Mouse (Mus musculus): ENCODE measurements around the gene Ctf1. TPM values are rescaled to one million over a fixed set of nuclear protein-coding genes. Genes with fewer than 3 reads are reported as not detected.
A peak's percentile ranks its signal among the peaks of the same experiment; 100 is the strongest.

Gene Ctf1
- polyA plus RNA-seq, 1 experiment from 2014 or later, result 3.6 TPM

GRCm38 (mm10) chr7:127700712-127701331 lies 11.7 kb upstream of the Ctf1 start:
- Histone ChIP-seq H3K4me1 (peaks cover 20% of the 10 kb centered on the region), H3K9ac (no peak overlapping the region), H3K27ac (no peak overlapping the region), H3K36me3 (peaks cover 32% of the 10 kb centered on the region), H3K27me3 (replicated peaks) (no peaks in the 10 kb centered on the region), H3K4me3 (no peak overlapping the region), H3K9me3 (replicated peaks) (no peaks in the 10 kb centered on the region), H3K4me2 (no peak overlapping the region)
- ATAC-seq, result no peak
- 40% methylated on average over 3 of the region's 3 CpGs for WGBS (ENCODE audit: insufficient replicate concordance)

- WGBS (ENCODE audit: insufficient replicate concordance), result 78% methylated on average over 8 of the region's 8 CpGs
Measured at GRCm38 (mm10) chr7:127703561-127704178, 8.9 kb upstream of the Ctf1 start.

DNA sequence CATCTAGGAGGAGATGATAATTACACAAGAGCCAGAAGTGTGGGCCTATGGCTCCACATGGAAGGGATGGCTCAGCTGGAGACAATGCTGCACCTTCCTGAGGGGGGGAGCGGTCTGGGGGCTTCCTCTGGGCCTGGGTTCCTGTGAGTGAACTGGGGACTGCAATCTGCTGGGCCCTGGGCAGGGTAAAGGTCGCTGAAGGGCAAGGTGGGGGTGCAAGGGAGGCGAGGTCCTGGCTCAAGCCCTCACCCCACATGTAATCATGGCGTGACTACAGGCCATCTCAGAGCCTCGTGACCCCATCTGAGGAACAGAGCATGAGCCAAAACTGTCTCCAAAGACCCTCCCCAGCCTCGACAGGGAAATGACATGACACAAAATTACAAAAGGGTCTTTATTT lies 7.9 kb upstream of the Ctf1 start:
- H3K4me2 ChIP-seq, result no peak overlapping the region
- H3K36me3 ChIP-seq, result peaks cover 44% of the 10 kb centered on the region
- 73% methylated on average over 6 of the region's 6 CpGs for WGBS (ENCODE audit: insufficient replicate concordance)
- no peak overlapping the region for H3K9ac ChIP-seq
- H3K27ac ChIP-seq, result no peak overlapping the region
- H3K4me3 ChIP-seq, result no peak overlapping the region
- no peaks in the 10 kb centered on the region for H3K27me3 ChIP-seq (replicated peaks)
- no peaks in the 10 kb centered on the region for H3K9me3 ChIP-seq (replicated peaks)
- ATAC-seq, result no peak
- H3K4me1 ChIP-seq, result peaks cover 46% of the 10 kb centered on the region

More at GRCm38 (mm10) chr7:127703561-127704178, 8.9 kb upstream of the Ctf1 start:
- no peak overlapping the region for H3K4me3 ChIP-seq
- H3K9me3 ChIP-seq (replicated peaks), result no peaks in the 10 kb centered on the region
- no peak for ATAC-seq
- no peak overlapping the region for H3K4me2 ChIP-seq
- no peaks in the 10 kb centered on the region for H3K27me3 ChIP-seq (replicated peaks)
- H3K4me1 ChIP-seq, result peaks cover 37% of the 10 kb centered on the region
- H3K27ac ChIP-seq, result no peak overlapping the region
- H3K36me3 ChIP-seq, result peaks cover 44% of the 10 kb centered on the region
- H3K9ac ChIP-seq, result no peak overlapping the region

GRCm38 (mm10) chr7:127705706-127706105 lies 6.8 kb upstream of the Ctf1 start:
- Histone ChIP-seq H3K9ac (no peak overlapping the region), H3K4me1 (peaks cover 41% of the 10 kb centered on the region), H3K36me3 (peaks cover 39% of the 10 kb centered on the region), H3K27me3 (replicated peaks) (no peaks in the 10 kb centered on the region), H3K4me3 (no peak overlapping the region), H3K9me3 (replicated peaks) (no peaks in the 10 kb centered on the region), H3K27ac (no peak overlapping the region), H3K4me2 (no peak overlapping the region)
- ATAC-seq, result no peak
- WGBS (ENCODE audit: insufficient replicate concordance), result 71% methylated on average over 4 of the region's 4 CpGs

DNA sequence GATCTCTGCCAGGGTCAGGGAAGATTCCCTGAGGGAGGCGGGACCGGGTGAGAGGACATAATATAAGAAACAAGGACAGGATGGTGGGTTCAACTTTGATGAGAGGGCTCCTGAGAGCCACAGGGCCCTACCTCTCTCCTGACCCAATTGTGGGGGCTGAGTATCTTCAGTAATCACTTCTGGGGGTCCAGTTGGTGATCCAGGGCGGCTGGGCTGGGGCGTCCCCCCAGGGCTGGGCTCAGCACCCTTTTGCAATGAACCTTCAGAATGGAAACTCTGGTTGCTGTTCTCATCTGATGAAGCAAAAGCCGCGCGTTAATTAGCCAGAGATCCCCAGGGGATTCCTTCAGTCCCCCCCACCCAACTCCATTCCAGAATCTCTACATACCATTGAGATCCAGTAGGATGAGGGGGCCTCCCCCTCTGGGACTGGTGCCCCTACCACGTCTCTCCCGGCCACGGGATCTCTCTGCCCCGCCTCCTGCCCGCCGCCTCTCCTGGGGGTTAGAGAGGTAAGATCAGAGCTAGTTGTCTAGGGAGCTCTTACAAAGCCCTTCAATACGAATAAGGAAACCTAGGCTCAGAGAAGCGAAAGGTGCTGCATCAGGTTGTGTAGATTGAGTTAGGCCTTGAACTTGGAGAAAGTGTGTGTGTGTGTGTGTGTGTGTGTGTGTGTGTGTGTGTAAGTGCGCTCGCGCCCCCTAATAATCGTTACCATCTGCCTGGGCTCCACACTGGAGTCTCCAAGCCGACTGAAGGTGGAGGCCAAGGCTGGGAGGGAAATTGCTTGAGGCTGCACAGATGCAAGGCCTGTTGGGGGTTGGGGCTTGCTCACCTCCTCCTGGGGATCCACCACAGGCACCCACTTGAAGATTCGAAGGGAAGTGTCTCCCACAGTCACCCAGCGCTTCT lies 5.2 kb upstream of the Ctf1 start:
- Histone ChIP-seq H3K4me1 (peaks cover 44% of the 10 kb centered on the region), H3K36me3 (peaks cover 39% of the 10 kb centered on the region), H3K27ac (peak overlapping the region; percentile 90), H3K27me3 (replicated peaks) (no peaks in the 10 kb centered on the region), H3K4me3 (peak overlapping the region; percentile 79), H3K4me2 (peak overlapping the region; percentile 99), H3K9me3 (replicated peaks) (no peaks in the 10 kb centered on the region), H3K9ac (peak overlapping the region; percentile 81)
- no peak for ATAC-seq
- WGBS (ENCODE audit: insufficient replicate concordance), result 34% methylated on average over 22 of the region's 22 CpGs

GRCm38 (mm10) chr7:127707957-127708206 lies 4.7 kb upstream of the Ctf1 start:
- under 1% methylated on average over 5 of the region's 5 CpGs for WGBS (ENCODE audit: insufficient replicate concordance)
- no peaks in the 10 kb centered on the region for H3K27me3 ChIP-seq (replicated peaks)
- H3K4me3 ChIP-seq, result peak overlapping the region; percentile 79
- H3K4me2 ChIP-seq, result peak overlapping the region; percentile 99
- H3K9ac ChIP-seq, result peak overlapping the region; percentile 81
- no peak for ATAC-seq
- no peaks in the 10 kb centered on the region for H3K9me3 ChIP-seq (replicated peaks)
- peaks cover 49% of the 10 kb centered on the region for H3K4me1 ChIP-seq
- H3K27ac ChIP-seq, result peak overlapping the region; percentile 90
- H3K36me3 ChIP-seq, result peaks cover 38% of the 10 kb centered on the region

GRCm38 (mm10) chr7:127708207-127709078 lies 4.1 kb upstream of the Ctf1 start, which contains the start of gene Bcl7c:
Gene Bcl7c (minus strand): TSS chr7:127708933.
- Histone ChIP-seq H3K4me2 (peak within 1 kb of the TSS; percentile 99), H3K4me1 (peaks cover 54% of the 10 kb centered on the region), H3K27me3 (replicated peaks) (no peaks in the 10 kb centered on the region), H3K27ac (peak within 1 kb of the TSS; percentile 90), H3K9ac (peak within 1 kb of the TSS; percentile 81), H3K9me3 (replicated peaks) (no peaks in the 10 kb centered on the region), H3K4me3 (peak within 1 kb of the TSS; percentile 79), H3K36me3 (peaks cover 32% of the 10 kb centered on the region)
- ATAC-seq, result peak; percentile 91
- WGBS (ENCODE audit: insufficient replicate concordance), result under 1% methylated on average over 78 of the region's 90 CpGs

GRCm38 (mm10) chr7:127709261-127709979 lies 3.1 kb upstream of the Ctf1 start:
- ATAC-seq, result no peak
- peak overlapping the region; percentile 90 for H3K27ac ChIP-seq
- H3K4me1 ChIP-seq, result peaks cover 49% of the 10 kb centered on the region
- peak overlapping the region; percentile 81 for H3K9ac ChIP-seq
- H3K4me2 ChIP-seq, result peak overlapping the region; percentile 99
- WGBS (ENCODE audit: insufficient replicate concordance), result 71% methylated on average over 5 of the region's 5 CpGs
- no peaks in the 10 kb centered on the region for H3K27me3 ChIP-seq (replicated peaks)
- H3K4me3 ChIP-seq, result peak overlapping the region; percentile 79
- H3K9me3 ChIP-seq (replicated peaks), result no peaks in the 10 kb centered on the region
- H3K36me3 ChIP-seq, result peaks cover 24% of the 10 kb centered on the region

DNA sequence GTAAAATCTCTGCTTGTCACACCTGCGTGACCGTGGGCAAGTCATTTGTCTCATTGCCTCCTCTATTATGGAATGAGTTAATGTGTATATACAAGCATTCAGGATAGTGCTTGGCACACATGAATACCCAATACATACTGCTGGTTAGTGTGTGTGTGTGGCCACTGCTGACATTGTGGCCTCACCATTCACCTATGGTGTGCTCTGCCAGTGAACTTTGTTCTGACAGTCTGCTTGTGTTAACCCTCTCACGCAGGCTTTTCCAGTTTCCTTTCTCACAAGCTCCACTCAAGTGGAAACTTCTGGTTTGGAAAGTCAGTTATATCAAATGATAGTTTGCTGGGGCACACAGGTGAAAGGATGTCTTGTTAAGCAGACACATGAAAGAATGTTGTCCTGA lies 1.5 kb upstream of the Ctf1 start:
- H3K27ac ChIP-seq, result no peak overlapping the region
- no peak overlapping the region for H3K4me2 ChIP-seq
- no peak for ATAC-seq
- 80% methylated on average over 3 of the region's 3 CpGs for WGBS (ENCODE audit: insufficient replicate concordance)
- H3K9me3 ChIP-seq (replicated peaks), result no peaks in the 10 kb centered on the region
- no peak overlapping the region for H3K4me3 ChIP-seq
- peaks cover 49% of the 10 kb centered on the region for H3K4me1 ChIP-seq
- peaks cover 9% of the 10 kb centered on the region for H3K36me3 ChIP-seq
- no peak overlapping the region for H3K9ac ChIP-seq
- H3K27me3 ChIP-seq (replicated peaks), result 0 out of 2 replicates have a peak, but pooled peaks cover 4% of the 10 kb centered on the region

DNA sequence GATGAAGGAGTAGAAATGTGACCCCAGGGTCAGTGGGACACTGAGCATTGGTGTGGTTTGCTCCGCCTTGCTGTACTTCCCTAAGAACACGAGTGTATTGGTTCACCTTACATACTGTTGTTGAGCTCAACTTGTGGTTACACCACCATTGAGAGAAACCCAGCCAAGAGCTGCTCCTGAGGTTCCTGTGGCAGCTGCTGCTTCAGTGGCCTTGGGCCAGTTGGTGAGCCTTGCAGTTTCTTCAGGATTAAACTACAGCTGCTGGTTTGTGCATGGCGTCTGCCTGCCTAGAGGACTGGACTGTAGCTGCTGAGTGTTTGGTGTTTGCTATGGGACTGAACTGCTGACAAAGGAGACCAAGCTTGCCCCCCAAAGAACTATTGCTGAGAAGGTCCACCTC lies 1.1 kb upstream of the Ctf1 start:
- Histone ChIP-seq H3K9me3 (replicated peaks) (no peaks in the 10 kb centered on the region), H3K9ac (no peak overlapping the region), H3K4me1 (peaks cover 49% of the 10 kb centered on the region), H3K27me3 (replicated peaks) (0 out of 2 replicates have a peak, but pooled peaks cover 8% of the 10 kb centered on the region), H3K36me3 (peaks cover 5% of the 10 kb centered on the region; the same call in 1 of the 2 replicates), H3K27ac (peak overlapping the region; percentile 55; the same call in 1 of the 2 replicates), H3K4me2 (no peak overlapping the region), H3K4me3 (no peak overlapping the region)
- WGBS (ENCODE audit: insufficient replicate concordance), result 57% methylated on average over 3 of the region's 3 CpGs
- ATAC-seq, result no peak

GRCm38 (mm10) chr7:127714816-127715215 lies 2.3 kb downstream of the Ctf1 start:
- Histone ChIP-seq H3K36me3 (no peaks in the 10 kb centered on the region), H3K4me3 (no peak overlapping the region), H3K4me2 (no peak overlapping the region), H3K4me1 (peaks cover 32% of the 10 kb centered on the region), H3K9me3 (replicated peaks) (no peaks in the 10 kb centered on the region), H3K9ac (no peak overlapping the region), H3K27ac (no peak overlapping the region), H3K27me3 (replicated peaks) (peaks cover 26% of the 10 kb centered on the region)
- ATAC-seq, result no peak
- 70% methylated on average over 4 of the region's 4 CpGs for WGBS (ENCODE audit: insufficient replicate concordance)

All from liver, embryonic 12.5 days (tissue).